In the genomic region with DNA sequence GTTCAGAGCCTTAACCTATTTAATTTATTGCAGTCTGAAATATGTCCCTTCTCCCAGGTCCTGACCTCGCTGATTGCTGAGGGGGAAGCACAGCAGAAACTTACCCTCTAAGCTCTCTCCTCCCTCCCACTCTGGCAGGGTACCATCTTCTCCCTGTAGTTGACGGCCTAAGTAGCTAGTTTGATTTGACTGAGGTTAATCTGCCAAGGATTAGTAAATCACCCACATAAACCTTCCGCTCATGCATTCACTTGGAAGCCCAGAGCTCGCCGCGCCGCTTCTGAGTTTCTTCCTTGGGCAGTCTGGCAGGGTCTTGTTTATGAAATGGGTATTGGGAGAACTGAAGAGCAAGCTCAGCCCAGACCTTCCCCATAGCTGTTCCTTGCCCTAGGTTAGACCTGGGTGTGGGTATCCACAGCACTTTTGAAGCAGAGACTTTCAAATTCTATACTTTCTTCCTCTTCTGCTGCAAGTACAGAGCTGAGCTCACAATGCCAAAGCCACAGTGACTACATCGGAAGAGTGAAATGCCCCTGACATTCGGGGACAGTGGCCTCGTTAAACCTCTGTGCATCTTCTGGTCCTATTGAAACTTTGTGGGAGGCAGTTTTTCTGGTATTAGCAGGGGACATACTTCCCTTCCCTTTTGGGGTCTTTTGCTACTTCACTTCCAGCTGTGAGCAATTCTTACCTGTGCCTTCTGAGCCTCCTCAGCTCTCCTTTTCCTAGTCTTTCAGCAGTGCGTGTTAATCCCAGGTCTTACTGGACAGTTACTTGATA, we compare ENCODE assay signal across 17 mouse cellular contexts. TPM values are rescaled to one million over a fixed set of nuclear protein-coding genes. Genes with fewer than 3 reads are reported as not detected.
DNase-seq lines count a peak whose midpoint lies in the region; ATAC-seq and TF ChIP-seq lines count a peak whose summit lies in the region.
"Had no signal": no experiment of that assay in that cellular context is flagged by ENCODE, and none has a peak within 500 bp of the region (broad histone marks: within the 10 kb centered on the region; RNA-seq: fewer than 3 reads in every experiment).

No protein-coding gene starts in this region.

- no peak for TF ChIP-seq EP300 in stomach, postnatal 0 days (optimal IDR thresholded peaks at IDR 0.05)

- peak overlapping the region; percentile 58 for H3K9ac ChIP-seq in forebrain, embryonic 11.5 days (ENCODE audit: low read length)
- no peak overlapping the region for H3K9ac ChIP-seq in forebrain, embryonic 14.5 days (ENCODE audit: low read length)
- H3K9ac ChIP-seq in midbrain, embryonic 14.5 days (replicated peaks; ENCODE audit: low read length): no peak overlapping the region
- H3K9ac ChIP-seq in stomach, postnatal 0 days (ENCODE audit: low read length): no peak overlapping the region
- H3K9ac ChIP-seq: lung, embryonic 15.5 days had no signal

- H3K27me3 ChIP-seq in forebrain, embryonic 11.5 days (ENCODE audit: control insufficient read depth, insufficient read depth, low read length): peaks cover 83% of the 10 kb centered on the region
- peaks cover 95% of the 10 kb centered on the region for H3K27me3 ChIP-seq in forebrain, embryonic 14.5 days (replicated peaks; ENCODE audit: control insufficient read depth, insufficient read depth, low read length)
- H3K27me3 ChIP-seq in midbrain, embryonic 14.5 days (ENCODE audit: control insufficient read depth, insufficient read depth, low read length): peaks cover 94% of the 10 kb centered on the region
- peaks cover 11% of the 10 kb centered on the region; the same call in 1 of the 2 replicates for H3K27me3 ChIP-seq in stomach, postnatal 0 days (ENCODE audit: control insufficient read depth, insufficient read depth, low read length)

- H3K4me3 ChIP-seq in forebrain, embryonic 11.5 days (ENCODE audit: low read depth, low read length): no peak overlapping the region; the same call in 1 of the 2 replicates
- H3K4me3 ChIP-seq in forebrain, embryonic 14.5 days (ENCODE audit: low read depth, low read length): no peak overlapping the region
- no peak overlapping the region for H3K4me3 ChIP-seq in midbrain, embryonic 14.5 days (replicated peaks; ENCODE audit: low read depth, low read length)
- no peak overlapping the region for H3K4me3 ChIP-seq in stomach, postnatal 0 days (ENCODE audit: low read depth, low read length)
- H3K4me3 ChIP-seq: gastrocnemius, adult 2 months; lung, embryonic 15.5 days had no signal

- peaks cover 27% of the 10 kb centered on the region for H3K4me1 ChIP-seq in forebrain, embryonic 11.5 days (replicated peaks; ENCODE audit: control insufficient read depth, insufficient read depth, low read length)
- peaks cover 17% of the 10 kb centered on the region for H3K4me1 ChIP-seq in forebrain, embryonic 14.5 days (ENCODE audit: control insufficient read depth, insufficient read depth, low read length)
- peaks cover 27% of the 10 kb centered on the region for H3K4me1 ChIP-seq in midbrain, embryonic 14.5 days (ENCODE audit: control insufficient read depth, insufficient read depth, low read length)
- H3K4me1 ChIP-seq in stomach, postnatal 0 days (replicated peaks; ENCODE audit: control insufficient read depth, insufficient read depth): no peaks in the 10 kb centered on the region; the same call in 1 of the 2 replicates

- DNase-seq in forebrain, embryonic 11.5 days (ENCODE audit: low spot score): peak; percentile 70
- DNase-seq in forebrain, embryonic 14.5 days (ENCODE audit: low spot score): no peak
- DNase-seq in kidney, postnatal 10 days: peak; percentile 58
- DNase-seq in kidney, adult 8-10 months: no peak
- DNase-seq in brain, embryonic 14.5 days (ENCODE audit: low read depth): peak; percentile 54
- DNase-seq in midbrain, embryonic 14.5 days: no peak
- DNase-seq in stomach, postnatal 0 days (ENCODE audit: low spot score): no peak
- no peak for DNase-seq in cerebellum, postnatal 4 days (ENCODE audit: low spot score in 2 of 2)
- DNase-seq: cerebellum, adult 11 months; gastrocnemius, adult 2 months; heart, adult 18-20 months; right cerebral cortex, adult 18-20 months had no signal

- H3K36me3 ChIP-seq in forebrain, embryonic 11.5 days (ENCODE audit: control insufficient read depth, insufficient read depth, low read length): no peaks in the 10 kb centered on the region
- H3K36me3 ChIP-seq in forebrain, embryonic 14.5 days (ENCODE audit: control insufficient read depth, insufficient read depth, low read length): no peaks in the 10 kb centered on the region
- no peaks in the 10 kb centered on the region for H3K36me3 ChIP-seq in midbrain, embryonic 14.5 days (ENCODE audit: control insufficient read depth, insufficient read depth, low read length)
- no peaks in the 10 kb centered on the region for H3K36me3 ChIP-seq in stomach, postnatal 0 days (ENCODE audit: control insufficient read depth, insufficient read depth, low read length)
- H3K36me3 ChIP-seq: G1E; lung, embryonic 15.5 days had no signal

- H3K9me3 ChIP-seq in forebrain, embryonic 11.5 days (ENCODE audit: control insufficient read depth, low read length): no peaks in the 10 kb centered on the region
- H3K9me3 ChIP-seq in forebrain, embryonic 14.5 days (replicated peaks; ENCODE audit: control insufficient read depth, low read length): no peaks in the 10 kb centered on the region
- H3K9me3 ChIP-seq in midbrain, embryonic 14.5 days (ENCODE audit: control insufficient read depth, low read length): no peaks in the 10 kb centered on the region
- H3K9me3 ChIP-seq in stomach, postnatal 0 days (ENCODE audit: control insufficient read depth, low read length): no peaks in the 10 kb centered on the region
- H3K9me3 ChIP-seq: G1E; lung, embryonic 15.5 days had no signal

- H3K27ac ChIP-seq in forebrain, embryonic 11.5 days (ENCODE audit: low read depth, low read length): peak overlapping the region; percentile 78
- H3K27ac ChIP-seq in forebrain, embryonic 14.5 days (ENCODE audit: low read depth, low read length): no peak overlapping the region
- no peak overlapping the region for H3K27ac ChIP-seq in midbrain, embryonic 14.5 days (replicated peaks; ENCODE audit: low read depth, low read length)
- no peak overlapping the region for H3K27ac ChIP-seq in stomach, postnatal 0 days (replicated peaks)
- H3K27ac ChIP-seq: gastrocnemius, adult 2 months; lung, embryonic 15.5 days had no signal

- TF ChIP-seq CTCF in brain, embryonic 14.5 days (IDR thresholded peaks at IDR 0.05; ENCODE audit: borderline replicate concordance, extremely low read depth, insufficient read depth, insufficient read length): no peak
- TF ChIP-seq CTCF in stomach, postnatal 0 days (IDR thresholded peaks at IDR 0.05; ENCODE audit: low read depth): no peak

- WGBS in forebrain, embryonic 11.5 days: 4% methylated on average over 11 of the region's 11 CpGs
- WGBS in forebrain, embryonic 14.5 days: 5% methylated on average over 11 of the region's 11 CpGs
- 5% methylated on average over 11 of the region's 11 CpGs for WGBS in midbrain, embryonic 14.5 days
- WGBS in stomach, postnatal 0 days: 42% methylated on average over 11 of the region's 11 CpGs

- no peak for ATAC-seq in forebrain, embryonic 11.5 days (replicated peaks; ENCODE audit: low FRiP score)
- ATAC-seq in forebrain, embryonic 14.5 days: no peak
- ATAC-seq in midbrain, embryonic 14.5 days (ENCODE audit: low FRiP score, low TSS enrichment): no peak
- no peak for ATAC-seq in stomach, postnatal 0 days (ENCODE audit: low FRiP score, low TSS enrichment)

- TF ChIP-seq POLR2A in brain, embryonic 14.5 days (IDR thresholded peaks at IDR 0.05; ENCODE audit: borderline replicate concordance, extremely low read depth, insufficient read depth, insufficient read length, poor library complexity, severe bottlenecking): no peak

- H3K4me2 ChIP-seq in forebrain, embryonic 11.5 days (ENCODE audit: low read depth, low read length, severe bottlenecking): peak overlapping the region; percentile 71; the same call in 1 of the 2 replicates
- H3K4me2 ChIP-seq in forebrain, embryonic 14.5 days (ENCODE audit: low read length): no peak overlapping the region
- H3K4me2 ChIP-seq in midbrain, embryonic 14.5 days (ENCODE audit: low read length): 0 out of 2 replicates have a peak overlapping the region, but pooled peaks have one; percentile 9
- H3K4me2 ChIP-seq in stomach, postnatal 0 days (replicated peaks; ENCODE audit: low read depth): no peak overlapping the region
- H3K4me2 ChIP-seq: liver, embryonic 11.5 days; lung, embryonic 15.5 days had no signal

RNA-seq across cellular contexts. Expression of a gene that starts 20.0 kb away (rescaled TPM):
- polyA plus RNA-seq in forebrain, embryonic 11.5 days (2014; fragmentation: Nextera tagmentation; extraction: Ambion mirVana): 60.2 and 63.5 TPM in 2 replicates
- 3.3 and 4.0 TPM in 2 replicates for polyA plus RNA-seq in forebrain, embryonic 14.5 days (2014; fragmentation: Nextera tagmentation; extraction: Ambion mirVana)
- polyA plus RNA-seq in brain, embryonic 14.5 days (2012; rRNA removed): 3.6 and 3.7 TPM in 2 replicates
- polyA plus RNA-seq in midbrain, embryonic 14.5 days (2014; fragmentation: Nextera tagmentation; extraction: Ambion mirVana): 0.54 and 1.2 TPM in 2 replicates
- not detected in 2 replicates for polyA plus RNA-seq in stomach, postnatal 0 days (2015; fragmentation: Nextera tagmentation; extraction: Ambion mirVana)
- polyA plus RNA-seq: G1E; liver, embryonic 11.5 days; lung, embryonic 15.5 days had no signal

RNA-seq across cellular contexts. Expression of a gene that starts 32.4 kb away (rescaled TPM):
- 0.81 and 0.84 TPM in 2 replicates for polyA plus RNA-seq in forebrain, embryonic 11.5 days (2014; fragmentation: Nextera tagmentation; extraction: Ambion mirVana)
- 0.10 and 0.17 TPM in 2 replicates for polyA plus RNA-seq in forebrain, embryonic 14.5 days (2014; fragmentation: Nextera tagmentation; extraction: Ambion mirVana)
- 0.42 and 0.72 TPM in 2 replicates for polyA plus RNA-seq in brain, embryonic 14.5 days (2012; rRNA removed)
- 0.05 and 0.12 TPM in 2 replicates for polyA plus RNA-seq in midbrain, embryonic 14.5 days (2014; fragmentation: Nextera tagmentation; extraction: Ambion mirVana)
- 0.19 and 0.34 TPM in 2 replicates for polyA plus RNA-seq in stomach, postnatal 0 days (2015; fragmentation: Nextera tagmentation; extraction: Ambion mirVana)

RNA-seq across cellular contexts. Expression of a gene that starts 39.4 kb away (rescaled TPM):
- polyA plus RNA-seq in forebrain, embryonic 11.5 days (2014; fragmentation: Nextera tagmentation; extraction: Ambion mirVana): not detected in 2 replicates
- polyA plus RNA-seq in forebrain, embryonic 14.5 days (2014; fragmentation: Nextera tagmentation; extraction: Ambion mirVana): not detected in 2 replicates
- not detected in 2 replicates for polyA plus RNA-seq in brain, embryonic 14.5 days (2012; rRNA removed)
- polyA plus RNA-seq in midbrain, embryonic 14.5 days (2014; fragmentation: Nextera tagmentation; extraction: Ambion mirVana): not detected in 2 replicates
- polyA plus RNA-seq in stomach, postnatal 0 days (2015; fragmentation: Nextera tagmentation; extraction: Ambion mirVana): 0.70 TPM in 1 of 2 replicates, not detected in the other
- polyA plus RNA-seq: G1E; heart, embryonic 16.5 days; liver, embryonic 11.5 days; lung, embryonic 15.5 days; testis, adult 2 months had no signal

RNA-seq across cellular contexts. Expression of a gene that starts 42.0 kb away (rescaled TPM):
- polyA plus RNA-seq in forebrain, embryonic 11.5 days (2014; fragmentation: Nextera tagmentation; extraction: Ambion mirVana): 424 and 454 TPM in 2 replicates
- polyA plus RNA-seq in forebrain, embryonic 14.5 days (2014; fragmentation: Nextera tagmentation; extraction: Ambion mirVana): 509 and 616 TPM in 2 replicates
- 434 and 563 TPM in 2 replicates for polyA plus RNA-seq in brain, embryonic 14.5 days (2012; rRNA removed)
- polyA plus RNA-seq in midbrain, embryonic 14.5 days (2014; fragmentation: Nextera tagmentation; extraction: Ambion mirVana): 566 and 729 TPM in 2 replicates
- 584 and 594 TPM in 2 replicates for polyA plus RNA-seq in stomach, postnatal 0 days (2015; fragmentation: Nextera tagmentation; extraction: Ambion mirVana)

RNA-seq across cellular contexts. Expression of a gene that starts 49.4 kb away (rescaled TPM):
- 33.0 and 33.3 TPM in 2 replicates for polyA plus RNA-seq in forebrain, embryonic 11.5 days (2014; fragmentation: Nextera tagmentation; extraction: Ambion mirVana)
- polyA plus RNA-seq in forebrain, embryonic 14.5 days (2014; fragmentation: Nextera tagmentation; extraction: Ambion mirVana): 16.1 and 21.1 TPM in 2 replicates
- 29.5 TPM in 2 replicates for polyA plus RNA-seq in brain, embryonic 14.5 days (2012; rRNA removed)
- 21.1 and 21.7 TPM in 2 replicates for polyA plus RNA-seq in midbrain, embryonic 14.5 days (2014; fragmentation: Nextera tagmentation; extraction: Ambion mirVana)
- polyA plus RNA-seq in stomach, postnatal 0 days (2015; fragmentation: Nextera tagmentation; extraction: Ambion mirVana): 10.1 and 10.5 TPM in 2 replicates

Comparison
In these comparisons a context has a peak if more than half of its experiments do, and no peak if none do; other contexts are left out.
1. DNase-seq: peak in forebrain, embryonic 11.5 days (single experiment), kidney, postnatal 10 days (single experiment) and brain, embryonic 14.5 days (single experiment); none in forebrain, embryonic 14.5 days (single experiment), kidney, adult 8-10 months (0 of 2), midbrain, embryonic 14.5 days (single experiment), stomach, postnatal 0 days (single experiment) and cerebellum, postnatal 4 days (0 of 2).
2. H3K4me2 ChIP-seq: peak in forebrain, embryonic 11.5 days (single experiment) and midbrain, embryonic 14.5 days (single experiment); none in forebrain, embryonic 14.5 days (single experiment) and stomach, postnatal 0 days (single experiment).
3. RNA of a gene that starts 20.0 kb away (polyA plus RNA-seq): 60.2 to 63.5 TPM in forebrain, embryonic 11.5 days; 3.3 to 4.0 TPM in forebrain, embryonic 14.5 days, 3.6 to 3.7 TPM in brain, embryonic 14.5 days, 0.54 to 1.2 TPM in midbrain, embryonic 14.5 days and not detected in stomach, postnatal 0 days; every median in the first group is over 10 times any median in the second.